Mouse (Mus musculus): Measurements from ENCODE around the gene Ifitm6.

GRCm38 (mm10) chr7:141032458-141033167 is 14.9 kb upstream of the Ifitm6 start:
- no peak for TF ChIP-seq POLR2A (IDR thresholded peaks at IDR 0.05; ENCODE audit: low read depth, low read length)
- TF ChIP-seq CTCF (IDR thresholded peaks at IDR 0.05; ENCODE audit: extremely low read depth, insufficient read length, insufficient replicate concordance, low read depth, low read length) = no peak
